Mouse (Mus musculus): Measurements from ENCODE around the gene Stx18.

DNA sequence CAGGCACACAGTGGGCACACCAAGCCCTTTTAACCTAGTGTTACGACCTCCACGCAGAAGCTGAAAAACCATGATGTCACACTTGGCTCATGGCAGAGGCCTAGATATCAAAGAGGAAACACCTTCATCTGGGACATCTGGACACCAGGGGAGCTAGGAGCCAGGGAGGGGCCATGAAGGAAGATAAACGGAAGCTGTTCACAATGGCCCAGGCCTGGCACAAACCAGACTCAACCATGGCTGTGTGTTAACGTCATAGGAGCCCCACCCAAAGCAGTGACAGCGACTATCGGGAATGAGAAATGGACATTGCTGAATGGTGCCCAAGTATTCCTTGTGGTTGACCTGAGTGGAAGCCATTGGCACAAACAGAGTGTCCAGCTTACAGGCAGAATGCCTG is 108.0 kb downstream of the Stx18 start:
- TF ChIP-seq CTCF (IDR thresholded peaks at IDR 0.05; ENCODE audit: low read depth, low read length), result no peak
- no peak for TF ChIP-seq POLR2A (IDR thresholded peaks at IDR 0.05; ENCODE audit: insufficient read depth, low read length)

Measured in ES-Bruce4 (cell line).